Mouse (Mus musculus) layer of hippocampus, adult 9-10 months (tissue): ENCODE results near the gene H2-Oa.
A peak's percentile ranks its signal among the peaks of the same experiment; 100 is the strongest.

Source experiments
- DNase-seq: peaks from one replicate; pipeline ENCODE4 v3.0.0; 2022; ENCODE audit warnings: low spot score

H2-Oa gene

DNA sequence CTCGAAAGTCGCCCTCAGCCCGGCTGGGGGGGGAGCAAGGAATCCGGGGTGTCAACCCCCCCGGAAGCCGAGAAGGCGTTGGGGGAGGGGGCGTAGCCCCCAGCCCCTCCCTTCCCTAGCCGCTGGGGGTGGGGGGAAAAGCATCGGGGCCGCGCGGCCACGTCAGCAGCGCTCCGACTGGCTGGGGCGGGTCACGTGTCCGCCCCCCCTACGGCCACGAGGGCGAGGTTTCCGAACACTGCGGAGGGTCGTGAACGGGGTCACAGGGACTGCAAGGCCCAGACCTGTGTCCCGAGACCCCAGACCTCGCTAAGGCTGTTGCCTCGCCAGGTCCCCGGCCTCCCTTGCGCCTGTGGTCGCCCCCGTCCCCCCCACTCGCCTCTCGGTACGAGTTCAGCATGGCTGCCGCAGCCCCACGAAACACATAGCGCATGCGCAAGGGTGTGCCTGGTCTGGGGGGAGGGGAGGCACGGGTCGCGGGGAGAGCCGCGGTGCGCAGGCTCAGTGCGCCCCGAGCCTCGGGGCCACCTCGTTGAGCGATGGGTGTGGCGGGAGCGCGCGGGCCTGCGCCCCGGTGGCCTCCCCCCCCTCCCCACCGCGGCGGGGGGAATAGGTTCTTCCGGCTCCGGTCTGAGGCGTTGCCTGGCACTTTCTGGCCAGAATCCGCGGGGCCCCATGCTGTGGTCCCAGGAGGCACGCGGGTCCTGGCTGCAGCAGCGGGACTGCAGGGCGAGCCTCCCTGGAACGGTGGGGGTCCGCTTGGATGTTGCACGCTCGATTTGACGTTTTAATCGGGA lies 30.2 kb downstream of the H2-Oa start, which contains the start of gene Brd2:
Gene Brd2 (minus strand): TSS at position 447 of the 797 bp plus-strand sequence.
- peak; percentile 91 for DNase-seq

DNA sequence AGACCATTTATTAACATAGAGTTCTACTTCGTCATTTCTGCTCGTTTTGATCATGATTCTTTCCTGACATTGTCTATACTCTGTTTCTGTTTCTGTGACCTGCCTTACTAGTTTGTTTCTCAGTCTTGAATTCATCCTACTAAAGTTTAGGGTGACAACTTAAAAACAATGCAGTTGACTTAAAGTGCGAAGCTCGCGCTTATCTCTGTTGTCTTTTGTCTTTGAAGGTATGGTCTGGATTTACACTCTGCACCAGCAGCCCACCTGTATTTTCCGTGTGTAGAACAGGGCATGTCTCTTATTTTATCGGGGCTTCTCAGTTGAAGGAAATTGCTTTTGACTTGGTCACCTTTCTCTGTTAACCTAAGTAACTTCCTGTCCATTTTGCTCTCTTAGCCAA lies 31.0 kb downstream of the H2-Oa start:
- DNase-seq = no peak

DNA sequence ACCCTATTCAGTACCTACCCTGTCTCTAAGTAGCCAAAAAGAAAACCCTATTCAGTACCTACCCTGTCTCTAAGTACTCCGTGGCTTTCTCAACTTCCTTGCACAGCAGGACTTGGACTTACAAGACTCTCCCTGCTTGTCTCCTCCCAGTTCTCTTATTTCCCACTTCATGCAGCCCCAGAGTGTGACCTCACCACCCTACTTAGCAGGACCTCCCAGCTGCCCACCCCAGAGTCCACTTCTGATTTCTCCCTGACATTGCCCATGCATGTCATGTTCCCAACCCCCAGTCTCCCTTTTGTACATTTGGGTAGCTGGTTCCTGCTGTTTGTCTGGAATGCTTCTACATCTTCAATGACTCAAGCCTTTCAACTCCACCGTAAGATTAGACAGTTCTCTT lies 31.4 kb downstream of the H2-Oa start:
- DNase-seq = no peak

DNA sequence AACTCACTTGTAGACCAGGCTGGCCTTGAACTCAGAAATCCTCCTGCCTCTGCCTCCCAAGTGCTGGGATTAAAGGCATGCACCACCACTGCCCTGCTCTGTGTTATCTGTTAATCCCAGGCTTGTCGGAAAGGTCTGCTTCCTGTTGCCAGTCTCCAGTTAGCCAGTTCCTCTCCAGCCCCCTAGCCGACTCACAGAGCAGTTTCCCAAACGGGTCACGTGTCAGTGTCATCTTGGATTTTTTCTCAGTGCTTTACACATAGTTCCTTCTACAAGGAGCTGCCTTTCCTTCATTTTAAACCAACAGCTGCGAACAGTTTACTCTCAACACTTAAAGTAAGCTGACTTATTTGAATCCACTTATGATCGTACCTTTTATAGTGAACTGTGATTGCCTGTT lies 32.5 kb downstream of the H2-Oa start:
- no peak for DNase-seq

DNA sequence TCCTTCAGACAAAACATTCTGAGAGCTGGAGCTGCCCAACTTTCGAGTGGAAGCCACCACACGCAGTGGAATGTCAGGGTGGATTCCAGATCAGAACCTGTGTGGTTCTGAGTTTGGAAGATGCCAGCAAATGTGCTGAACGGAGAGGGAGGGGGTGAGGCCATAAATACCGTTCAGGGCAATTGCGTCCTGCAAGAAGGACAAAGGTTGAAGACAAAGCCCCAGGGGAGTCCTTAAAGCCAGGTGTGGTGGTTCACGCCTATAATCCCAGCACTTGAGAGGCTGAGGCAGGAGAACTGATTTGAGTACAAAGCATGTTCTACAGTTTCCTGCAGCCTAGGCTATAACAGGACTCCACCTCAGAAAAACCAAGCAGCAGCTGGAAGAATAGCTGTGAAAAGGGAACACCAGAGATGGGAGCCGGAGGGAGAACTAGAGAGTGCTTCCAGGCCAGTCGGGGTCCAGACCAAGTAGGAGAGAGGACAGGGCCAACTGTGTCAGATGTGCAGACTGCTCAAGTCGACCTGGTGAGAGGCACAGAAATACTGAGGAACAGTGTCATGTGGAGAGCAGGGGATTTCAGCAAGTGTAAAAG lies 34.8 kb downstream of the H2-Oa start:
- no peak for DNase-seq

DNA sequence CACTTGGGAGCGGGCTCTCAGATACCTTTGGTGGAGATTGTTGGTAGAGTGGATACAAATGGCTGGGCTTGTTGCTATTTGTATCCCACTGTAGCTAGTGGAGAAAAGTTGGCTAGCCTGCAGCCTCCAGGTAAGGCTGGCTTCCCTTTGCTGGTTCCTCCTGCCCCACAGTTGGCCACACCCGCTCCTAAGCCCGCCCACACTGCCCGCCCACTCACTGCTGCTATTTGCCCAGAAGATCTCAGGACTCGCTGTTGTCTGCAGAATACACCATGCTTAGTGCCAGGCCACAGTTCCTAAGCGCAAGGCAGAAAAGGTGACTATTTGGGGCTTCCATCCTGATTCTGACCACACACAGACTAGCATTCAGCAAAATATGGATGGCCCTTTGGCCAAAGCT lies 35.3 kb downstream of the H2-Oa start:
- no peak for DNase-seq

DNA sequence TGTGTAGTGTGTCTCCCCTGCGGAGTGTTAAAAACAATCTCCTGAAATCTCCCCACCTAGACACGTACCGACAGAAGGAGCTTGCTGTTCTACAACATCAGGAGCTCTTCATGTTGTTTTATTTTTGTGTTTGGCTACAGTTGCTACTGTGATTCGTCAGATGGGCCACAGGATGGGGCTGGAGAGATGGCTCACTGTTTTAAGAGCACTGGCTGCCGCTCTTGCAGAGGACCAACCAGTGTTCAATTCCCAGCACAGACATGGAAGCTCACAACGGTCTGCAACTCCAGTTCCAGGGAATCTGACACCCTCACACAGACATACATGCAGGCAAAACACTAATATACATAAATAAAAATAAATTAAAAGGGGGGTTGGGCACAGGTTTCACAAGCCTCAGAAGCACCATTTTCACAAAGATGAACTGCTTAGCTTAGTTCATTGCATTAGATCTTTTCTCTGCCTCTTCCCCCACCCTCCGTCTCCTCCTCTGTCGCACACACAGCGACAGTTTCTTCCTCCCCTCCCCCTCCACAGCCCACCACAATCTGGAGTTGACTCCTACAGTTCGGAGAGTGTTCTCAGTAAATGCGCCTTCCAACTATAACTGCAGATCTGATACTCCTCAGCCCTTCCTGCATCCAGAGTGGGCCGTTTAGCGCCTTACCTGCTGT lies 36.3 kb downstream of the H2-Oa start:
- no peak for DNase-seq

DNA sequence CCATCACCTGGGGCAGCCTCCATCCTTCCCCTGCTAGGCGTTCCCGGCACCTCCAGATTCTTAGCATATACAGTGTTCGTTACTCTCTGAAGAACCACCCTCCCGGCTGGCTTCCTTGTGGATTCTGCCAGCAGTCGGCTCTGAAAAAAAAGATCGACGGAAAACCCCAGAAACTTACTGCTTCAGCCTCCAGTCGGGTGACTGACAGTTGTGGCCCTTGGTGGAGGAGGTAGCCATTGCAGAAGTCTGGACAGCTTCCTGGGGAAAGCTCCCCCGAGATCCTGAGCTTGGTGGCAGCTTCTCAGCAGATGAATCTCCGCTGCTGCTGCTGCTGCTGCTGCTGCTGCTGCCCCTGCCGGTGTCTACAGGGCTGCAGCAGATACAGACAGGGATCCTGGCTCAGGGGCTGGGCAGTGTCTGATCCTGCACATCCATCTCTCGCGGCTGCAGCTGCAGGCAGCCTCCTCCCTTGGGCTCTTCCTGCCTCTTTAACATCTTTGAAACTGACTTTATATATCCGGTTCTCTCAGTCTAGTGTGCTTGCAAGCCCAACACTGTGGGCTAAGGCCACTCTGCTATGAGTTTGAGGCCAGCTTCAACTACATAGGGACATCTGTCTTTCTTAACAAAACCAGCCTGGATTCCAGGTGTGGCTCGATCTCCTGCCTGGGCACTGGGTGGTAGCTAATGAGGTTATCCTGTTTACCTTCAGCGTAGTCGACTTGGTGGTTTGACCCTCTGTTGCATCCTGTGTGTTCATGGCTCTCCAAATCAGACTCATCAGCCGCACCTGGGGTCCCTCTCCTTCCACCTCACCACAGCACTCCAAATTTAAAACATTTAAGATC lies 37.0 kb downstream of the H2-Oa start:
- no peak for DNase-seq

DNA sequence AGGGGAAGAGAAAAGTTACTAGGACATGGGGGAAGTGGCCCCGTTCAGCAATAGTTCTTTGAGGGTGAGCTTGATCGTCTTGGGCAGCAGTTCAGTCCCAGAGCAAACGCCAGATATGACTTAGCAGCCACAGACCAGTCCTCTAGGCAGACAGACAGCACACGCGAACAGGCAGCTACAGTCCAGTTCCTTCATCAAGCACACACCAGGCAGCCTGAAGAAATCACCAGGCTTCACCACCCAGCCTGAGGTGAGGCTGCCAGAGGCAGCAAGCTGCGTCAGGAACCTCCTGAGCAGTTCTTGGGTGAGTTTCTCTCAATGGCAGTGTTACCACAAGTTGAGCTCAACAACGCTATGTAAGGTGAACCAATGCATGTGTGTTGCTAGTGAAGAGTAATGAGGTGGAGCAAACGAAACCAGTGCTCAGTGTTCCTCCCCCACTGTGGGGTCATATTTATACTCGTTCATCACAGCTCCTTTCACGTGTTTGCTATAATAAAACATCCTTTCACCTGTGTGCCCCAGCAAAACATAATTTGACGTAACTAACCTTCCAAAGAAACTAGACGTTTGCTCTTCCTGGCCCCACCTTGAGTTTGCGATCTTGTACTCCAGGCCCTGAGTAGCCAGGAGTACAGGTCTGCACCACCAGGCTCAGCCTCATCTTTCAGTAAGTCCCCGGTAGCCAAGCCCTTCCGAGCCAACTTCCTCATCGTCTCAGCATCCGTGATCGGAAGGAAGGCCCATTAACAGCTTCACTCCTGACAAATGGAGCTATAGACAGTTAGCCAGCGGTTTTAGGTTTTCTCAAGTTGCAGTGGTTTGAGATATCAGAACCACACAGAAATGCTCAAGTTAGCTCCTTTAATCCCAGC lies 38.2 kb downstream of the H2-Oa start:
- DNase-seq = no peak

DNA sequence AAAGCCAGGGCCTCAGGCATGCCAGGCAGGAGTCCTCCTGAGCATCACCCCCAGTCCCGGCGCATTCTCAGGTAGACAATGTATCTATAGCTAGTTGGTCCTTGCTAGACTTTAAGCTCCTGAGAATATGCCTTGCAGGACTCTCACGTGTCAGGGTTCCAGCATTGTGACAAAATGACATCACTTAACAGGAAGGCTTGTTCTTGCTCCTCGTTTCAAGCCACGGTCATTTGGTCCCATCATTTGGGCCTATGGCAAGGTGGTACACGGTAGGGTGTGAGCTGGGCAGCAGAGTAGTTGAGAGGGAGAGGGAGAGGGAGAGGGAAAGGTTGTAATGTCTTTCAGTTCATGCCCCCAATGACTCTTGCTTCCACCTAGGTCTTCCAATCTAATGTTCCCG lies 39.8 kb downstream of the H2-Oa start:
- DNase-seq = no peak

DNA sequence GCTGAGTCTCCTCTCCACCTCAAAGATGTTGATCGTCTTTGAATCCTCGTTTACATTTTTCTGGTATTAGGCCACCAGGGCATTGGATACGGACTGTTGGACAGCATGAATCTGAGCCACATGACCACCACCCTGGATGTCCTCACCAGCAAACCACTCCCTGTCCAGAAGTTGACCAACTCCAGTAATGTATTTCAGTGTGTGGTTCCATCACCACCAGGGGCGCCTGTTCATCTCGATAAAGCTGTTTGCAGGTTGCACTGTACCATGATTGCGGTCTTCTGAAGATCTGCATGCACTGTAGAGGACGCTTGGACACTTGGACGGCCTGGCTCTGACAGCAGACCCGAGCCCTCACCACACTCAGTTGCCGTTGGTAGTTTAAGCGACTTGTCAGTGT lies 41.1 kb downstream of the H2-Oa start:
- DNase-seq = no peak

DNA sequence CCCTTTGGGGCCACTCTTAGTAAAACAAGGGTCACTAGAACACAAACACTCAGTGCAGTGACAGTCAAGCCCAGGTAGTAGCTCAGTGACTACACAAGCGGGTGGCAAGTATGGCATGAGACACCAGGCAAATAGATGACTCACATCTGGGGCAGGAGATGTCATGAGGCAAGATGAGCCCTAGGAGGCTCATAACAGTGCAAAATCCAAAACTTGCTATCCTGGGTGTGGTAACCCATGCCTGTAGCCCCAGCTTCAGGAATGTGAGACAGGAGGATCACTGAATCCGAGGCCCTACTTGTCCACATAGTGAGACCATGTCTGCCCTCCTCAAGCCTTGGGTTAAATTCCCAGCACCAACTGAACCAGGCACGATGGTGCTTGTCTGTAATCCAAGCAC lies 42.3 kb downstream of the H2-Oa start:
- DNase-seq = no peak

DNA sequence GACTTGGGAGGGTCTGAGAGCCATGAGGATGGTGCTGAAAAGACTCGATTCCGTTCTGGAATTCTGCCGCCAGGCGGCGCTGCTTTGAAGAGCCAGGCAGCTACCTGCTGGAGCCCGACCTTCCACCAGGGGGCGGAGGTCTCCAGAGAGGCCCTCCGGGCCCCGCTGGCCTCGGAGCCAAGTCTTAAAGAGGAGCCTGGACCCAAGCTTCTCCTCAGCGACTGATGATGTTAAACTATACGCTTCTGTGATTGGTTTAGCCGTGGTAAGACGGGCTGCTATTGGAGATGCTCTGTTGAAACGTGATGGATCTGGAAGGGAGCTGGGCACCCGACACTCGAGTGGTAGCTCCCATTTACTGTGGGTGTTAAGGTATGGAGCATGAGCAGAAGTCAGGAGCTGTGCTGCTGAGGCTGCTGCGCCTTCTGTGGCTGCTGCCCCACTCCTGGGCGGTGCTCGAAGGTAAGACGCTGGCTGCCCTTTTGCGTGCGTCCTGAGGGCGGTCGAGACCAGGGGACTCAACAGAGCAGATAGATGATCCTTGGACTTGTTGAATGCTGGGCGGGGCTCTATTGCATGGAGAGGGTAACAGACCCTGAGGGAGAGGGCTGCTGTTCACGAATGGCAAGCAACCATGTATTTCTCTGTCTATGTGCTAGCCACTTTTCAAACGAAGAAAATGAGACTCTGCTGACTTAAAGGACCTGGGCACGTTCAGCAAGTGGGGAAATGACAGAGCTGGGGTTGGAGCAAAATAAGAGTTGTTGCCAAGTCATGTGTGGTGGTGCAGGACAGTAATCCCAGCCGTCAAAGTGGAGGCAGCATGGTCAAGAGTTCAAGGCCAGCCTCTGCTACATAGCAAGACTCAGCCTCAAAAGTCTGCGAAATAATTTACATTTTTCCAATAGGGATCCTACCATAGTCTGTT lies 43.4 kb downstream of the H2-Oa start:
- peak; percentile 100 for DNase-seq

DNA sequence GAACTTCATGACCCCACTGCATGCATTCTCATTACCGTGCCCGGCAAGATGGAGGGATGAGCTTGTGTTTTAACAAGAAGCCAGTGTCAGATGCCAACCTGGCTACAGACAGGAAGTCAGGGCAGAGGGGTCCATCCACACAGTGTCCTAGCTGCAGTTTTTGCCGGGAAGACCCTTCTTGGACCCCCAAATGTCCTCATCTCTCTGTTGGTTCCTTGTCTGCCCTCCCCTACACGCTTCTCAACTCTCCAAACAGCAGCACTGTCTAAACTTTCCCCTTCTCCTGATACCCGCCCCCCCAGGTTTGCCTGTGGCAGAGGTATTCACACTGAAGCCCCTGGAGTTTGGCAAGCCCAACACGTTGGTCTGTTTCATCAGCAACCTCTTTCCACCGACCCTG lies 45.5 kb downstream of the H2-Oa start:
- no peak for DNase-seq

DNA sequence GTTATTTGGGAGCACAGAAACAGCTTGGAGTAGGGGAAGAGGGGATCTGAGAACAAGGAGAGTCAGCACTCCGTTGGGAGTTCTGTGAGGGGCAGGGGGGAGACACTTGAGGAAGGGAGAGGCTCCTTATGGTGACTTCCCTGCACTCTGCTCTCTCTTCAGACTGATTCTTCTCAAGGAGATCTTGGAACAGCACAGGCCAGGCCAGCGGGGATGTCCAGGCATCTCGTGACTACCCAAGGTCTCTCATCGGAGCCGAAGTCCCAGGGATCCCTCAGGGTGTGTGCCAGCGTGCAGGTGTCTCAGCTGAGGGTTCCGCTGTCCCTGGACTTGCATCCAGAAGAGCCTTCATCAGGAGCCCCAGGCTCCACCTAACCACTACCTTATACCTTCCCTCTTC lies 46.5 kb downstream of the H2-Oa start:
- DNase-seq = no peak

DNA sequence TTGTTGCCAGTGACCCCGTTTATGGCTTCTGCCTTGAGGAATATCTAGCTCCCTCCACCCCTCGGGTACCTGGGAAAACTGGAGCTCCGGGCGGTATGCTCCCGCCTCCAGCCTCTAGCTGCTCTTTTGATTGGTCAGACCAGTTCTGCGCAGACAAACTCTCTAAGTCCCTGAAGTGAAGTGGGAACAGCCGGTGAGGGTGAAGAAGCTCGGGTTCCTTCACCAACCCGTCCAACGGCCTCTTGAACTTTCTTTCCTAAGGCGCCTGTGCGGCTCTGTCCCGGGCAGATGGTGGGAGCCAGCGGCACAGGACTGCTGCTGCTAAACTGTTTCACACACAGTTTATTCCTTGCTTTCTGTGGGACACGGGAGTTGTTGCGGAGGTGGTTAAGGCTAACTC lies 47.3 kb downstream of the H2-Oa start:
- DNase-seq = no peak

DNA sequence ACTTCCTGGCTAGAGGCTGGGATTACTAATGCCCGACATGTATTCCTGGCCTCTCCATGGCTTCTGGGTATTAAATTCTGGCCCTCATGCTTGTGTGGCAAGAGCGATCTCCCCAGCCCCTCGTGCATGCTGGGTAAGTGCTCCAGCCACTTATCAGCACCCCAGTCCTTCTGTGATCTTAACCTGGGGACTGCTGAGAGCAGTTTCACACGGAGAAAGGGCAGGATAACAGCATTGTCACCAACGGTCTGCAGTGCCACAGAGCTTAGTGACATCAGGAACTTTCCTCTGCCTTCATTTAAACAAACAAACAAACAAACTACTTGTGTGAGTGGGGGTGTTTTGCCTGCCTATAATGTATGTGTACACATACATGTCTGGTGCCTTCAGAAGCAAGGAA lies 48.1 kb downstream of the H2-Oa start:
- no peak for DNase-seq

DNA sequence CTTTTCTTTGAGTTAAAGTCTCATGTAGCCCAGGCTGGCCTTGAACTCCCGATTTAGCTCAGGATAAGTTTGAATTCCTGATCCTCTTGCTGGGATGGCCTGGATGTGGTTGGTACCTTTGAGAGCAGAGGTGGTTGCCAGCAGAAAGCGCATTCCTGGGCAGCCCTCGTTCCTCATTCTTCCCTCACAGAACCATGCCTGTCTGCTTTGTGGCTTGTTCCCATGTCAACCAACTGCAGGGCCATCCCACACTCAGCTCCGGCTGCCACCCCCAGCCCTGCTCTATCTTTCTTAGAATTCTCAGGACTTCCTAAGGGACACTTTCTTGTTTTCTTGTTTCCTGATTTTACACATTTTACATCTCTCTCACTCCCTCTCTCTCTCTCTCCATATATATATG lies 49.3 kb downstream of the H2-Oa start:
- DNase-seq = no peak

DNA sequence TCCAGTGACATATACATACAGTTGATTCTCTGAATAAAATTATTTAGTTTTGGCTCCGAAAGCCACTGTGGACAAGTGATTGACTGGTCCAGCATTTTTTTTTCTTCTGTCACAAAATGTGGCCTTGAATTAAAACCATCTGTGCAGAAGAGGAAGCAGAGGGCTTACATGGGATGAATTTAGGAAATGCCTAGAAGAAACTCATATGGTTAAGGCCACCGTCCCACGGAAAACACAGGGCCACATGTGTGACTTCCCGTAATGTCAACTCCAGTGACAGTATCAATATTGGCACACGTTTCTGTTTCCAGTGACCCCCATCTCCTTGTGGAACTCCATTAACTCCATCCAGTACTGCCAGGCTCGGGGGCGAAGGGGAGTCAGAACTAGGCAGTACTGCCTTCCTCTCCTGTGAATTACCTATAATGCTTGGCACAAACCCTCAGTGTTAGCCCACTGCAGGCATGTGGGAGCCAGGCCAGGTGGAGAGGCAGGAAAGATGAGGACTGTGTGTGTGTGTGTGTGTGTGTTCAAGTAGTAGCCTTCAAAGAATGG lies 50.4 kb downstream of the H2-Oa start:
- no peak for DNase-seq

DNA sequence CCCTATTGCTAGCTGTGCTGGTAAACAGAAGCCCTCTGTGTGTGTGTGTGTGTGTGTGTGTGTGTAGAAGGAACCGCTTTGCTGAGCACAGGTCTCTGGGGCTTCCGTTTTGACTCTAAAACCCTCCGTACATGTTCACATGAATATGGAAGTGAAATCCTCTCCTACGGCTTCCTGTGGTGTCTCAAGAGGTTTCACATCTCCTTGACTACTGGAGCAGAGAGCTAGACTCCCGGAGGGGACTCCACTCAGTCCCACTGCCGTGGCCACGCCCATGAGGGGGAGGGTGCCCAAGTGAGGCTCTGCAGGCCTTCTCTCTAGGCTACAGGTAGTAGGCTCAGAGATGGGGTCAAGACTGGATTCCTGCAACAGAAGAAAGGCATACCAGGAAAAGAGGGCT lies 50.9 kb downstream of the H2-Oa start, which contains the start of gene H2-DMb2:
Gene H2-DMb2 (plus strand): TSS at position 275 of the 400 bp plus-strand sequence.
- no peak for DNase-seq
